Mouse (Mus musculus): Measurements from ENCODE around the gene Gphb5. TPM values are rescaled to one million over a fixed set of nuclear protein-coding genes. Genes with fewer than 3 reads are reported as not detected.

Gphb5 gene
- polyA plus RNA-seq (2012; rRNA removed), result not detected in 2 replicates

DNA sequence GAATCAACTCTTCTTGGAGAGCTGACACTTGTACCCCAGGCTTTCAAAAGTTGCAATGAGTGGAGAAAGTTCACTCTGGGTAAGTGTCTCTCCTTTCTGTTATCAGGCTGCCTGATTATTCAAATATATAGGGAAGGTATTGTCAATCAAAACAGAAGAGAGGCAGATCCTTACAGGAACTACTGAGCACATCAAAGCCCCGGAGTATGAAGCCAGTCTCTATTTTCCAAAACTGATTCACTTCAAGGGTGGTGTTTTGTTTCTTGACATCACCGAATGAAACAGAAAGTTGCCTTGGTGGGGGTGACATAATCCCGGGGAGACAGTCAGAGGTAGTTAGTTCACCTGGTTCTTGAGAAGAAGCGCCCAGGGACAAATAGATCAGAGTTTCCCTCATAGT, at the start of gene Gphb5:
Gphb5 (minus strand) TSS at position 101 of the 400 bp plus-strand sequence.
- 91% methylated on average over 4 of the region's 4 CpGs for WGBS
- TF ChIP-seq POLR2A (IDR thresholded peaks at IDR 0.05; ENCODE audit: low read depth, low read length) (no peak), CTCF (conservative IDR thresholded peaks at IDR 0.05; ENCODE audit: insufficient read depth, insufficient read length, low read depth, low read length) (no peak)
- Histone ChIP-seq H3K27me3 (replicated peaks; ENCODE audit: control insufficient read depth, insufficient read depth, low read length) (no peaks in the 10 kb centered on the region; the same call in 1 of the 2 replicates), H3K27ac (ENCODE audit: insufficient read depth, low read depth, low read length) (no peak within 1 kb of the TSS), H3K4me1 (ENCODE audit: control insufficient read depth, insufficient read depth, low read length) (no peaks in the 10 kb centered on the region), H3K4me3 (ENCODE audit: insufficient read depth, low read depth, low read length) (no peak within 1 kb of the TSS), H3K36me3 (ENCODE audit: control insufficient read depth, insufficient read depth, low read length) (no peaks in the 10 kb centered on the region)
- DNase-seq, result no peak

DNA sequence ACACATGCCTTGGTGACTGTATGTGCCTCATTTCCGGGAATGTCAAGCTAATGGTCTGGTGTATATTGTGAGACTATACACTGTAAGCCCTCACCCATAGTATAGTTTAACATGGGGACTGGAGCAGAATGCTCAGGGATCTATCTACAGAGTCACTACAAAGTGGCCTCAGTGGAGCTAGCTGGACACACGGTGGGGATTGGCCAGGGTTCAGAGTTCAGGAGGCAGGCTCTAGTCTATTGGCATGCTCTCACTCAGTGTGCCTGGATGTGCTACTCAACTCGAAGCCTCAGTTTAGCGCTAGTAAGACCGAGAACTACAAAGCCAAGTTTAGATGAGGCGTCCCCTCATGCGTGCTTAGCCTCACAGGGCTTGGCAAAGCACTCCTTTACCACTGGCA, 49.6 kb upstream of the Gphb5 start:
- WGBS, result 53% methylated on average over 7 of the region's 7 CpGs
- DNase-seq, result peak; percentile 58
- Histone ChIP-seq H3K27me3 (replicated peaks; ENCODE audit: control insufficient read depth, insufficient read depth, low read length) (no peaks in the 10 kb centered on the region), H3K27ac (ENCODE audit: insufficient read depth, low read depth, low read length) (0 out of 2 replicates have a peak overlapping the region, but pooled peaks have one; percentile 4), H3K4me1 (ENCODE audit: control insufficient read depth, insufficient read depth, low read length) (peaks cover 17% of the 10 kb centered on the region), H3K4me3 (ENCODE audit: insufficient read depth, low read depth, low read length) (no peak overlapping the region), H3K36me3 (ENCODE audit: control insufficient read depth, insufficient read depth, low read length) (peaks cover 1% of the 10 kb centered on the region; the same call in 1 of the 2 replicates)
- no peak for TF ChIP-seq CTCF (conservative IDR thresholded peaks at IDR 0.05; ENCODE audit: insufficient read depth, insufficient read length, low read depth, low read length)
- no peak for TF ChIP-seq POLR2A (IDR thresholded peaks at IDR 0.05; ENCODE audit: low read depth, low read length)

DNA sequence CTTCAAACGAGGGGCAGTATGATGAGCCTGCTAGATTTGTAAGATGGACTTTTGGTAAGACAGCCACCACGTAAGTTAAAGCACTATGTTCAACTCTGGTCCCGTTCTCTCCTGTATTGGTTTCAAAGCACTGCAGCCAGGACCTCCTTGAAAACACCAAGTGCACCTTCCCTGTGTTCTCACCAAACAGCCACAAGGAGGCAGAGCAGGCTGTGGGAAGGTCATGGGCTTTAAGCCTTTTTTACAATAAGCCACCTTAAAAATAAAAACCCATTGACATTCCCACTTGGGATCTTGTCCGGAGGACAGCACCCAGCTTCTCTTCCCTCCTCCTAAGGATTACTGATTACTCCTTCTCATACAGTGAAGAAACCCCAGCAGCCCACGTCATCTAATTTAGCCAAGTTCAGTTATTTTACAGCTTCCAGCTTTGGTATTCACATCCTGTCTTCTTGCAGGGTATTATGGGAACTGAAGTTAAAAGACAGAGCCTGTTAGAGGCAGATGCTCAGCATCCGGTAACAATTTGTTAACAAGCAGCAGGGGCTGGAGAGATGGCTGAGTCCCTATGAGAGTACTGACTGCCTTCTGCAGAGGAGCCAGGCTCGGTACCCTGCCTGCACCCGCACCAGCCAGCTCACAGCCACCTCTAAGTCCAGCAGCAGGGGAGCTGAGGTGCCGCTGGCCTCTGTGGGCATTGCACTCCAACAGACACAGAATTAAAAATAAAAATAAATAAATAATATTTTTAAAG, 47.6 kb upstream of the Gphb5 start:
- peak; percentile 62 for DNase-seq
- no peaks in the 10 kb centered on the region for H3K27me3 ChIP-seq (replicated peaks; ENCODE audit: control insufficient read depth, insufficient read depth, low read length)
- 71% methylated on average over 9 of the region's 9 CpGs for WGBS
- TF ChIP-seq CTCF (conservative IDR thresholded peaks at IDR 0.05; ENCODE audit: insufficient read depth, insufficient read length, low read depth, low read length) (peak; percentile 82), POLR2A (IDR thresholded peaks at IDR 0.05; ENCODE audit: low read depth, low read length) (no peak)
- no peak overlapping the region for H3K4me3 ChIP-seq (ENCODE audit: insufficient read depth, low read depth, low read length)
- no peak overlapping the region for H3K27ac ChIP-seq (ENCODE audit: insufficient read depth, low read depth, low read length)
- H3K4me1 ChIP-seq (ENCODE audit: control insufficient read depth, insufficient read depth, low read length), result peaks cover 12% of the 10 kb centered on the region; the same call in 1 of the 2 replicates
- H3K36me3 ChIP-seq (ENCODE audit: control insufficient read depth, insufficient read depth, low read length), result peaks cover 6% of the 10 kb centered on the region

DNA sequence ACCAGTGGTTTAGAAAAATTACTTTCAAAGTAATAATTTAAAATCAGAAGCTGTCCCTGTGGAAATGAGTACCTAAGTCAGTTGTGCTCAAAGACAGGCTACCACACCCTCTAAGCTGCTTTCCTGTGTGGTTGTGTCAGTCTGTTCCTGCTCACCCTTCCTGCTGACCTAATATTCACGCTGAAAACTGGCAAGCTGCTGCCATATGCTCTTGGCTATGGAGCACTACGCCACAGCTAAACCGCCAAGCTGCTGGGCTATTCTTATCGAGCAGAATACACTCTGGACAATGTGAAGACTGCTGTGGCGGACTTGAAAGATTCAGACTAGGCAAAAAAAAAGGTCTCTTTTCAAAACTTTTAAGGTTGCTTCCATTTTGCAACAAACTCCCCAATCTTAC, 44.0 kb upstream of the Gphb5 start:
- Histone ChIP-seq H3K4me1 (ENCODE audit: control insufficient read depth, insufficient read depth, low read length) (no peaks in the 10 kb centered on the region), H3K4me3 (ENCODE audit: insufficient read depth, low read depth, low read length) (no peak overlapping the region), H3K27me3 (replicated peaks; ENCODE audit: control insufficient read depth, insufficient read depth, low read length) (no peaks in the 10 kb centered on the region), H3K36me3 (ENCODE audit: control insufficient read depth, insufficient read depth, low read length) (peaks cover 13% of the 10 kb centered on the region), H3K27ac (ENCODE audit: insufficient read depth, low read depth, low read length) (no peak overlapping the region)
- TF ChIP-seq POLR2A (IDR thresholded peaks at IDR 0.05; ENCODE audit: low read depth, low read length), result no peak
- no peak for TF ChIP-seq CTCF (conservative IDR thresholded peaks at IDR 0.05; ENCODE audit: insufficient read depth, insufficient read length, low read depth, low read length)
- peak; percentile 36 for DNase-seq
- WGBS, result 74% methylated on average over 5 of the region's 5 CpGs

DNA sequence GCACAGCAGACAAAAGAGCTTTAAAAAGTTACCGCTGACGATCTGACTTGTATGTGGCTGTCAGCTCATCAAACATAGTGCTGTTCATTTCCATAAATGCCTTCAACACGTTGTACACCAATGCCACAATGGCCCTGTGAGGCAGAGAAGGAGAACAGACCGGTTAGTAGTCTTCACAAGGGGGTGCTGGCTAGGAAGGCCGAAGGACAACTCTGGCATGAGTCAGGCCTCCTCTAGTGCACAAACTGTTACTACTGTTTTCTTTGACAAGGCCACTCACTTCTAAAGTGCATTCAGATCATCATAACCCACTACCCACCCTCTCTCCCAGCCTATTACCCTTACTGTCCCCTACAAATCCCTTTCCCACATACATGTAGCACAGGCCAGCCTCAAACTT, 43.1 kb upstream of the Gphb5 start:
- DNase-seq, result no peak
- H3K4me3 ChIP-seq (ENCODE audit: insufficient read depth, low read depth, low read length), result no peak overlapping the region
- peaks cover 13% of the 10 kb centered on the region for H3K36me3 ChIP-seq (ENCODE audit: control insufficient read depth, insufficient read depth, low read length)
- H3K27me3 ChIP-seq (replicated peaks; ENCODE audit: control insufficient read depth, insufficient read depth, low read length), result no peaks in the 10 kb centered on the region
- 84% methylated on average over 5 of the region's 5 CpGs for WGBS
- TF ChIP-seq POLR2A (IDR thresholded peaks at IDR 0.05; ENCODE audit: low read depth, low read length) (no peak), CTCF (conservative IDR thresholded peaks at IDR 0.05; ENCODE audit: insufficient read depth, insufficient read length, low read depth, low read length) (no peak)
- H3K4me1 ChIP-seq (ENCODE audit: control insufficient read depth, insufficient read depth, low read length), result no peaks in the 10 kb centered on the region
- H3K27ac ChIP-seq (ENCODE audit: insufficient read depth, low read depth, low read length), result no peak overlapping the region

DNA sequence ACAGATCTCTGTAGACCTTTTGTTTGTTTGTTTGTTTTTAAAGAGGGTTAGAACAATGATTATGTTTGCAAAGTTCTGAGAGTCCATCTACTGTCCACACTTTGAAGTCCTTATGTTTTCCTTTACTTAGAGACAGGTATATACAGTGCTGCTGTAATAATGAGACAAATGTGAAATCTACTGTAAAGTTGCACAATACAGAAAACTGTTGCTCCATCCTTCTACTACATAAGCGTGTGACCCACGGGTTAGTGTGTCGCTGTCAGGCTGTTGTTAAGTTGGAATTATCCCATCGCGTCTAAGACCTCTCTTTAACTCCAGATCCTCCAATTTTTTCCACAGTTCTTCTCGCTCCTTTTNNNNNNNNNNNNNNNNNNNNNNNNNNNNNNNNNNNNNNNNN, 36.9 kb upstream of the Gphb5 start:
- H3K4me3 ChIP-seq (ENCODE audit: insufficient read depth, low read depth, low read length), result no peak overlapping the region
- 93% methylated on average over 6 of the region's 6 CpGs for WGBS
- no peak for TF ChIP-seq POLR2A (IDR thresholded peaks at IDR 0.05; ENCODE audit: low read depth, low read length)
- no peak for TF ChIP-seq CTCF (conservative IDR thresholded peaks at IDR 0.05; ENCODE audit: insufficient read depth, insufficient read length, low read depth, low read length)
- no peak overlapping the region for H3K27ac ChIP-seq (ENCODE audit: insufficient read depth, low read depth, low read length)
- no peaks in the 10 kb centered on the region for H3K27me3 ChIP-seq (replicated peaks; ENCODE audit: control insufficient read depth, insufficient read depth, low read length)
- peaks cover 4% of the 10 kb centered on the region for H3K36me3 ChIP-seq (ENCODE audit: control insufficient read depth, insufficient read depth, low read length)
- DNase-seq, result no peak
- peaks cover 8% of the 10 kb centered on the region; the same call in 1 of the 2 replicates for H3K4me1 ChIP-seq (ENCODE audit: control insufficient read depth, insufficient read depth, low read length)

DNA sequence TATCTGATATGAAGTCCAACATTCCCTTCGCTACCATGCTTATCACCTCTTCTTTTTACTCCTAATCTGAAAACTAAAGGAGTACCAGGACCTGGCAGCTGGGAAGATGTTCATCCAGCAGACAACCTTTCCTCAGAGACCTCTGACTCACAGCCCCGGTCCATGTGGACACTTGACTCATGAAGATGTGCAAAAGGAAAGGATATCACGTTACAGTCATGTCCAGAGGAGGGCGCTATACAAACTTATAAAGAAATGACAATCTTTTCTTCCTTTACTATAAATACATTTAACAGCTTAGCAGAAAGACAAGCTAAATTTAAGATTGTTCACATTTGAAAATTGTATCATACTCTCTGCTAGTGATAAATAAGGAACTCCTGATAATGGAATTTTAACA, 36.4 kb upstream of the Gphb5 start:
- Histone ChIP-seq H3K4me1 (ENCODE audit: control insufficient read depth, insufficient read depth, low read length) (peaks cover 8% of the 10 kb centered on the region; the same call in 1 of the 2 replicates), H3K27me3 (replicated peaks; ENCODE audit: control insufficient read depth, insufficient read depth, low read length) (no peaks in the 10 kb centered on the region), H3K4me3 (ENCODE audit: insufficient read depth, low read depth, low read length) (no peak overlapping the region), H3K36me3 (ENCODE audit: control insufficient read depth, insufficient read depth, low read length) (peaks cover 1% of the 10 kb centered on the region; the same call in 1 of the 2 replicates), H3K27ac (ENCODE audit: insufficient read depth, low read depth, low read length) (no peak overlapping the region)
- no peak for DNase-seq
- 74% methylated on average over 4 of the region's 4 CpGs for WGBS
- TF ChIP-seq CTCF (conservative IDR thresholded peaks at IDR 0.05; ENCODE audit: insufficient read depth, insufficient read length, low read depth, low read length) (0 out of 2 replicates have a peak, but pooled peaks have one; percentile 3), POLR2A (IDR thresholded peaks at IDR 0.05; ENCODE audit: low read depth, low read length) (no peak)
